Mouse (Mus musculus) C2C12 (cell line): ENCODE data around the gene Phf5a. TPM values are rescaled to one million over a fixed set of nuclear protein-coding genes. Genes with fewer than 3 reads are reported as not detected.
A peak's percentile ranks its signal among the peaks of the same experiment; 100 is the strongest.

ENCODE experiments used
- H3K27me3 ChIP-seq: one replicate; pipeline ENCODE4 v1.6.1; 2011; ENCODE audit not compliant: control insufficient read depth, insufficient read depth, insufficient read length
- H3K36me3 ChIP-seq: one replicate; pipeline ENCODE4 v1.6.1; 2011; ENCODE audit not compliant: control insufficient read depth, insufficient read depth
- H3K4me3 ChIP-seq: one replicate; pipeline ENCODE4 v1.5.1; 2011; ENCODE audit warnings: mild to moderate bottlenecking, control low read depth; ENCODE audit not compliant: poor library complexity, insufficient read depth, severe bottlenecking
- H3K79me2 ChIP-seq: one replicate; pipeline ENCODE4 v1.6.1; 2011; ENCODE audit not compliant: control insufficient read depth, insufficient read depth
- H3K79me3 ChIP-seq: one replicate; pipeline ENCODE4 v1.6.1; 2011; ENCODE audit warnings: low read depth, control low read depth
- H3ac ChIP-seq: one replicate; pipeline ENCODE3; 2011; ENCODE audit warnings: low read depth; ENCODE audit not compliant: control insufficient read depth, insufficient read length
- CEBPB ChIP-seq: IDR thresholded peaks from one replicate; pipeline ENCODE4 v1.6.1; 2011; ENCODE audit warnings: low read depth, mild to moderate bottlenecking, control low read depth, moderate library complexity
- CTCF ChIP-seq: IDR thresholded peaks from one replicate; pipeline ENCODE4 v1.5.1; 2011; ENCODE audit not compliant: control insufficient read depth, insufficient read depth, insufficient read length
- FOSL1 ChIP-seq: IDR thresholded peaks from one replicate; pipeline ENCODE4 v1.8.0; 2011; ENCODE audit warnings: mild to moderate bottlenecking, low read length; ENCODE audit not compliant: poor library complexity, insufficient read depth, severe bottlenecking
- MAX ChIP-seq: IDR thresholded peaks from one replicate; pipeline ENCODE4 v1.6.1; 2011; ENCODE audit warnings: mild to moderate bottlenecking, control low read depth
- MYOD1 ChIP-seq: IDR thresholded peaks from one replicate; pipeline ENCODE4 v1.6.1; 2011; ENCODE audit warnings: low read depth; ENCODE audit not compliant: control insufficient read depth, insufficient read length
- MYOG ChIP-seq: IDR thresholded peaks from one replicate; pipeline ENCODE4 v1.6.1; 2011; ENCODE audit not compliant: control insufficient read depth, insufficient read length; ENCODE audit errors: extremely low read depth
- USF1 ChIP-seq: IDR thresholded peaks from one replicate; pipeline ENCODE4 v1.6.1; 2011; ENCODE audit warnings: low read depth, mild to moderate bottlenecking, control low read depth, moderate library complexity
- polyA plus RNA-seq: library from polyadenylated mRNA; unstranded; fragments of >200 nt; fragmentation: generic; extraction: Trizol; gene quantifications from one replicate; pipeline ENCODE4 v1.2.1, GENCODE M21; 2012; ENCODE audit warnings: missing spikeins

The Phf5a gene
- polyA plus RNA-seq, 1 experiment = 156 TPM

GRCm38 (mm10) chr15:81904939-81905338 is 33.2 kb upstream of the Phf5a start:
- Histone ChIP-seq H3ac (no peak overlapping the region), H3K36me3 (peaks cover 96% of the 10 kb centered on the region), H3K4me3 (no peak overlapping the region), H3K79me2 (no peaks in the 10 kb centered on the region), H3K27me3 (no peaks in the 10 kb centered on the region), H3K79me3 (no peaks in the 10 kb centered on the region)
- no peak for TF ChIP-seq FOSL1
- peak; percentile 16 for TF ChIP-seq CEBPB
- TF ChIP-seq MAX = no peak
- no peak for TF ChIP-seq USF1
- TF ChIP-seq MYOD1 = no peak
- peak; percentile 35 for TF ChIP-seq CTCF

DNA sequence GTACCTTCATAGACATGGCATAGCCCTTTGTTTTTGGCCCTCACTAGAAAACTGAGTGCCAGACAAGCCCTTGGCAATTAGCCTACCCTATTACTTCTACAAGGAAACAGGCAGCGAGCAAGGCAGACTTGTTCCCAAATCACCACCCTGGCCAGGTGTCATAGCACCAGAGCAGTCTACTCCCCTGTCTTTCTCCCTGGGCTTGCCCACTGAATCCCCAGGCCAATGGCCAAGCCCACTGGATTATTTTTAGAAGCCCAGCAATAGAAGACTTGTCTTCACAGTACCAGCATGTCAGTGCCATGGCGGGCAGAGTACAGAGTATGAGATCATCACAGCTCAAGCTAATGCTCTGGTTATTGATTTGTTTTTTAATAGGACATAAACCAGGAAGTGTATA is 27.0 kb upstream of the Phf5a start:
- no peak overlapping the region for H3K4me3 ChIP-seq
- H3K36me3 ChIP-seq = peaks cover 87% of the 10 kb centered on the region
- TF ChIP-seq CTCF (no peak), FOSL1 (no peak), CEBPB (no peak), MYOG (no peak), MAX (no peak), MYOD1 (no peak), USF1 (no peak)
- H3ac ChIP-seq = no peak overlapping the region
- no peaks in the 10 kb centered on the region for H3K79me3 ChIP-seq
- H3K27me3 ChIP-seq = no peaks in the 10 kb centered on the region
- H3K79me2 ChIP-seq = no peaks in the 10 kb centered on the region

GRCm38 (mm10) chr15:81897607-81898285 is 26.0 kb upstream of the Phf5a start:
- no peak for TF ChIP-seq MYOG
- TF ChIP-seq CEBPB = no peak
- TF ChIP-seq MYOD1 = no peak
- no peak for TF ChIP-seq FOSL1
- TF ChIP-seq USF1 = no peak
- no peak for TF ChIP-seq CTCF
- no peak for TF ChIP-seq MAX
- H3K36me3 ChIP-seq = peaks cover 86% of the 10 kb centered on the region
- no peaks in the 10 kb centered on the region for H3K79me2 ChIP-seq
- H3ac ChIP-seq = no peak overlapping the region
- H3K27me3 ChIP-seq = no peaks in the 10 kb centered on the region
- H3K4me3 ChIP-seq = no peak overlapping the region
- no peaks in the 10 kb centered on the region for H3K79me3 ChIP-seq

- Histone ChIP-seq H3K79me2 (no peaks in the 10 kb centered on the region), H3K36me3 (peaks cover 86% of the 10 kb centered on the region), H3K79me3 (no peaks in the 10 kb centered on the region), H3K4me3 (no peak overlapping the region), H3ac (no peak overlapping the region), H3K27me3 (no peaks in the 10 kb centered on the region)
- TF ChIP-seq MYOD1 = no peak
- no peak for TF ChIP-seq CTCF
- TF ChIP-seq USF1 = no peak
- TF ChIP-seq MYOG = no peak
- TF ChIP-seq CEBPB = no peak
- no peak for TF ChIP-seq FOSL1
- TF ChIP-seq MAX = no peak
These were observed 24.7 kb upstream of the Phf5a start for GRCm38 (mm10) chr15:81896407-81896806.

GRCm38 (mm10) chr15:81894002-81894401 is 22.3 kb upstream of the Phf5a start:
- Histone ChIP-seq H3ac (no peak overlapping the region), H3K27me3 (no peaks in the 10 kb centered on the region), H3K36me3 (peaks cover 93% of the 10 kb centered on the region), H3K79me3 (no peaks in the 10 kb centered on the region), H3K79me2 (peaks cover 2% of the 10 kb centered on the region), H3K4me3 (no peak overlapping the region)
- TF ChIP-seq CEBPB = no peak
- TF ChIP-seq MYOD1 = no peak
- TF ChIP-seq MAX = no peak
- TF ChIP-seq FOSL1 = no peak
- TF ChIP-seq MYOG = no peak
- no peak for TF ChIP-seq USF1
- no peak for TF ChIP-seq CTCF
